Comparison of ENCODE assay signal across 29 mouse cellular contexts in genomic region chr2:45073025-45073424, GRCm38 (mm10). TPM values are rescaled to one million over a fixed set of nuclear protein-coding genes. Genes with fewer than 3 reads are reported as not detected.
A peak's percentile ranks its signal among the peaks of the same experiment; 100 is the strongest.
DNase-seq lines count a peak whose midpoint lies in the region; ATAC-seq and TF ChIP-seq lines count a peak whose summit lies in the region.
"Had no signal": no experiment of that assay in that cellular context is flagged by ENCODE, and none has a peak within 500 bp of the region (broad histone marks: within the 10 kb centered on the region; RNA-seq: fewer than 3 reads in every experiment).

No protein-coding gene starts in this region.

- TF ChIP-seq CTCF in forebrain, postnatal 0 days (IDR thresholded peaks at IDR 0.05; ENCODE audit: low read depth) = no peak
- TF ChIP-seq CTCF in hindbrain, postnatal 0 days (IDR thresholded peaks at IDR 0.05; ENCODE audit: low read depth) = no peak

- DNase-seq in forebrain, embryonic 10.5 days (ENCODE audit: extremely low spot score, low spot score) = no peak
- no peak for DNase-seq in forebrain, postnatal 0 days
- DNase-seq in hindbrain, embryonic 10.5 days (ENCODE audit: low spot score) = no peak
- DNase-seq in hindbrain, postnatal 0 days (ENCODE audit: low spot score) = no peak
- no peak for DNase-seq in lung, postnatal 25 days (ENCODE audit: low spot score)
- DNase-seq in neural tube, embryonic 11.5 days (ENCODE audit: low spot score) = no peak
- no peak for DNase-seq in neural tube, embryonic 10.5 days (ENCODE audit: extremely low spot score, low spot score)
- DNase-seq: adrenal gland, postnatal 10 days; cerebellum, adult 8-10 months; cerebellum, postnatal 25 days; gastrocnemius, postnatal 25 days; heart, adult 18-20 months; heart, postnatal 4 days; kidney, adult 2 months; kidney, postnatal 36 days; liver; lung, postnatal 10 days; spleen, adult 18-20 months; thymus, postnatal 14 days had no signal

- H3K27me3 ChIP-seq in forebrain, embryonic 10.5 days (ENCODE audit: poor library complexity, severe bottlenecking) = no peaks in the 10 kb centered on the region
- H3K27me3 ChIP-seq in forebrain, postnatal 0 days (ENCODE audit: insufficient read depth, low read length) = no peaks in the 10 kb centered on the region
- no peaks in the 10 kb centered on the region for H3K27me3 ChIP-seq in hindbrain, embryonic 10.5 days (ENCODE audit: insufficient read depth, poor library complexity, severe bottlenecking)
- no peaks in the 10 kb centered on the region for H3K27me3 ChIP-seq in hindbrain, postnatal 0 days (ENCODE audit: insufficient read depth, low read length)
- H3K27me3 ChIP-seq in lung, embryonic 15.5 days = no peaks in the 10 kb centered on the region
- H3K27me3 ChIP-seq in neural tube, embryonic 11.5 days (ENCODE audit: control insufficient read depth, insufficient read depth, low read length) = no peaks in the 10 kb centered on the region
- H3K27me3 ChIP-seq: embryonic facial prominence, embryonic 15.5 days; intestine, embryonic 15.5 days; midbrain, embryonic 13.5 days; Patski had no signal

- H3K4me1 ChIP-seq in forebrain, embryonic 10.5 days = peaks cover 72% of the 10 kb centered on the region
- H3K4me1 ChIP-seq in forebrain, postnatal 0 days (ENCODE audit: insufficient read depth) = no peaks in the 10 kb centered on the region
- H3K4me1 ChIP-seq in hindbrain, embryonic 10.5 days (replicated peaks) = peaks cover 73% of the 10 kb centered on the region
- H3K4me1 ChIP-seq in hindbrain, postnatal 0 days (ENCODE audit: insufficient read depth, low read length) = peaks cover 7% of the 10 kb centered on the region; the same call in 1 of the 2 replicates
- H3K4me1 ChIP-seq in lung, embryonic 15.5 days = peaks cover 35% of the 10 kb centered on the region
- peaks cover 11% of the 10 kb centered on the region; the same call in 1 of the 2 replicates for H3K4me1 ChIP-seq in neural tube, embryonic 11.5 days (ENCODE audit: control insufficient read depth, insufficient read depth, low read length)
- H3K4me1 ChIP-seq: intestine, embryonic 15.5 days had no signal

- H3K4me2 ChIP-seq in forebrain, postnatal 0 days (ENCODE audit: low read depth) = no peak overlapping the region
- no peak overlapping the region for H3K4me2 ChIP-seq in hindbrain, postnatal 0 days (ENCODE audit: low read depth, low read length)
- H3K4me2 ChIP-seq in lung, embryonic 15.5 days = no peak overlapping the region
- no peak overlapping the region for H3K4me2 ChIP-seq in neural tube, embryonic 11.5 days (ENCODE audit: low read depth)
- H3K4me2 ChIP-seq: embryonic facial prominence, embryonic 15.5 days; heart, embryonic 11.5 days; intestine, embryonic 15.5 days; midbrain, embryonic 13.5 days had no signal

- no peaks in the 10 kb centered on the region for H3K9me3 ChIP-seq in forebrain, embryonic 10.5 days
- no peaks in the 10 kb centered on the region for H3K9me3 ChIP-seq in forebrain, postnatal 0 days (ENCODE audit: low read length)
- H3K9me3 ChIP-seq in hindbrain, embryonic 10.5 days = no peaks in the 10 kb centered on the region
- no peaks in the 10 kb centered on the region for H3K9me3 ChIP-seq in hindbrain, postnatal 0 days (ENCODE audit: low read length)
- H3K9me3 ChIP-seq in lung, embryonic 15.5 days = no peaks in the 10 kb centered on the region
- H3K9me3 ChIP-seq in neural tube, embryonic 11.5 days (ENCODE audit: control insufficient read depth, low read length) = no peaks in the 10 kb centered on the region
- H3K9me3 ChIP-seq: embryonic facial prominence, embryonic 10.5 days; embryonic facial prominence, embryonic 15.5 days; G1E; intestine, embryonic 15.5 days; midbrain, embryonic 13.5 days had no signal

- H3K4me3 ChIP-seq in forebrain, embryonic 10.5 days = no peak overlapping the region
- no peak overlapping the region for H3K4me3 ChIP-seq in forebrain, postnatal 0 days (ENCODE audit: low read depth, low read length)
- H3K4me3 ChIP-seq in hindbrain, embryonic 10.5 days = no peak overlapping the region
- no peak overlapping the region for H3K4me3 ChIP-seq in hindbrain, postnatal 0 days (ENCODE audit: low read length)
- H3K4me3 ChIP-seq in lung, embryonic 15.5 days = no peak overlapping the region
- no peak overlapping the region for H3K4me3 ChIP-seq in neural tube, embryonic 11.5 days (ENCODE audit: low read depth, low read length)
- H3K4me3 ChIP-seq: embryonic facial prominence, embryonic 10.5 days; embryonic facial prominence, embryonic 15.5 days; intestine, embryonic 15.5 days; midbrain, embryonic 13.5 days; myocyte had no signal

- peak overlapping the region; percentile 36 for H3K27ac ChIP-seq in forebrain, embryonic 10.5 days
- H3K27ac ChIP-seq in forebrain, postnatal 0 days (ENCODE audit: low read depth, low read length) = no peak overlapping the region
- peak overlapping the region; percentile 64; the same call in 1 of the 2 replicates for H3K27ac ChIP-seq in hindbrain, embryonic 10.5 days
- no peak overlapping the region for H3K27ac ChIP-seq in hindbrain, postnatal 0 days
- H3K27ac ChIP-seq in lung, embryonic 15.5 days = 0 out of 2 replicates have a peak overlapping the region, but pooled peaks have one; percentile 9
- H3K27ac ChIP-seq in neural tube, embryonic 11.5 days (ENCODE audit: low read depth, low read length) = no peak overlapping the region
- H3K27ac ChIP-seq: embryonic facial prominence, embryonic 10.5 days; embryonic facial prominence, embryonic 15.5 days; intestine, embryonic 15.5 days; midbrain, embryonic 13.5 days had no signal

- H3K36me3 ChIP-seq in forebrain, embryonic 10.5 days (replicated peaks) = peaks cover 12% of the 10 kb centered on the region
- H3K36me3 ChIP-seq in forebrain, postnatal 0 days (ENCODE audit: insufficient read depth) = no peaks in the 10 kb centered on the region
- H3K36me3 ChIP-seq in hindbrain, embryonic 10.5 days = peaks cover 23% of the 10 kb centered on the region
- no peaks in the 10 kb centered on the region for H3K36me3 ChIP-seq in hindbrain, postnatal 0 days (ENCODE audit: insufficient read depth, low read length)
- H3K36me3 ChIP-seq in lung, embryonic 15.5 days = peaks cover 12% of the 10 kb centered on the region
- no peaks in the 10 kb centered on the region for H3K36me3 ChIP-seq in neural tube, embryonic 11.5 days (ENCODE audit: control insufficient read depth, insufficient read depth, low read length)
- H3K36me3 ChIP-seq: intestine, embryonic 15.5 days had no signal

- WGBS in forebrain, embryonic 10.5 days = 13% methylated on average over 6 of the region's 6 CpGs
- 23% methylated on average over 6 of the region's 6 CpGs for WGBS in forebrain, postnatal 0 days
- WGBS in hindbrain, embryonic 10.5 days = 23% methylated on average over 6 of the region's 6 CpGs
- 30% methylated on average over 6 of the region's 6 CpGs for WGBS in hindbrain, postnatal 0 days
- 71% methylated on average over 6 of the region's 6 CpGs for WGBS in lung, embryonic 15.5 days
- 37% methylated on average over 6 of the region's 6 CpGs for WGBS in neural tube, embryonic 11.5 days

- H3K9ac ChIP-seq in forebrain, postnatal 0 days = no peak overlapping the region
- no peak overlapping the region for H3K9ac ChIP-seq in hindbrain, postnatal 0 days (replicated peaks; ENCODE audit: low read length)
- H3K9ac ChIP-seq in lung, embryonic 15.5 days = no peak overlapping the region
- no peak overlapping the region for H3K9ac ChIP-seq in neural tube, embryonic 11.5 days (ENCODE audit: low read length)
- H3K9ac ChIP-seq: embryonic facial prominence, embryonic 15.5 days; intestine, embryonic 15.5 days; midbrain, embryonic 13.5 days had no signal

- no peak for ATAC-seq in forebrain, postnatal 0 days
- no peak for ATAC-seq in hindbrain, postnatal 0 days
- ATAC-seq in lung, embryonic 15.5 days (ENCODE audit: borderline replicate concordance, extremely low read depth, low FRiP score, low TSS enrichment) = no peak
- peak; percentile 67 for ATAC-seq in neural tube, embryonic 11.5 days (ENCODE audit: insufficient read depth, low FRiP score, low TSS enrichment)
- ATAC-seq: hindbrain, embryonic 16.5 days; intestine, embryonic 15.5 days; midbrain, embryonic 13.5 days; Patski had no signal

RNA-seq across cellular contexts. Expression of gene Zeb2, which starts 44.2 kb away (rescaled TPM):
- polyA plus RNA-seq in forebrain, embryonic 10.5 days (2016; fragmentation: Nextera tagmentation; extraction: Ambion mirVana) = 30.2 and 30.4 TPM in 2 replicates
- total RNA-seq in forebrain, postnatal 0 days (2014; rRNA removed) = 150 and 186 TPM in 2 replicates
- polyA plus RNA-seq in forebrain, postnatal 0 days (2015; fragmentation: Nextera tagmentation; extraction: Ambion mirVana) = 47.7 and 50.6 TPM in 2 replicates
- 49.3 and 54.1 TPM in 2 replicates for polyA plus RNA-seq in hindbrain, embryonic 10.5 days (2016; fragmentation: Nextera tagmentation; extraction: Ambion mirVana)
- total RNA-seq in hindbrain, postnatal 0 days (2014; rRNA removed) = 47.7 and 52.0 TPM in 2 replicates
- polyA plus RNA-seq in hindbrain, postnatal 0 days (2015; fragmentation: Nextera tagmentation; extraction: Ambion mirVana) = 21.4 and 21.9 TPM in 2 replicates
- 79.9 and 94.7 TPM in 2 replicates for polyA plus RNA-seq in lung, embryonic 15.5 days (2015; fragmentation: Nextera tagmentation; extraction: Ambion mirVana)
- 48.3 and 55.9 TPM in 2 replicates for polyA plus RNA-seq in neural tube, embryonic 11.5 days (2014; fragmentation: Nextera tagmentation; extraction: Ambion mirVana)

Comparison
In these comparisons a context has a peak if more than half of its experiments do, and no peak if none do; other contexts are left out.
1. H3K27ac ChIP-seq: peak in forebrain, embryonic 10.5 days (single experiment), hindbrain, embryonic 10.5 days (single experiment) and lung, embryonic 15.5 days (single experiment); none in forebrain, postnatal 0 days (single experiment), hindbrain, postnatal 0 days (single experiment) and neural tube, embryonic 11.5 days (single experiment).